Mouse (Mus musculus): ENCODE measurements around the gene Npm3. TPM values are rescaled to one million over a fixed set of nuclear protein-coding genes. Genes with fewer than 3 reads are reported as not detected.

Gene Npm3
- total and polyA plus RNA-seq, 2 experiments from 2014 or later, result 6.5 to 40.2 TPM

DNA sequence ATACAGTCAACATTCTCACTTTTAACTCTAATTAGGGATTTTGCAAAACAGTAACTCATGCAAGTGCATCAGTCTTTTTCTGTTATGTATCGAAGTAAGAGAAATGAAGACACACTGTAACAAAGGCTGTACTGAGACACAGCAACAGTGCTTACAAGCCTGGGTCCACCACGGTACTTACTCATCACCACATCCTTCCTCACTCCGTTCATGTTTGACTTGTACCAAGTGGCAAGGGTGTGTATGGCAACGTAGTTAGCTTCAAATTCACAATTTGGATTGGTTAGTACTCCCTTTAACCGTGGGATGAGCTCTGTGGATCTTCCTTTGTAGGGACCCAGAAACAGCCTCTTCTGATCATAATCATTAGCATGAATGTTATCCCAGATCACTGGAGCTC is 22.1 kb upstream of the Npm3 start:
- Histone ChIP-seq H3K9ac (replicated peaks; ENCODE audit: low read length, poor library complexity, severe bottlenecking) (no peak overlapping the region), H3K4me1 (ENCODE audit: insufficient read depth, low read length) (no peaks in the 10 kb centered on the region), H3K4me2 (ENCODE audit: low read depth, low read length, poor library complexity, severe bottlenecking) (no peak overlapping the region), H3K27ac (ENCODE audit: low read depth, low read length) (no peak overlapping the region), H3K36me3 (ENCODE audit: insufficient read depth, low read length) (peaks cover 63% of the 10 kb centered on the region), H3K9me3 (ENCODE audit: low read length) (no peaks in the 10 kb centered on the region), H3K4me3 (ENCODE audit: low read depth, low read length) (no peak overlapping the region), H3K27me3 (ENCODE audit: insufficient read depth, low read length) (no peaks in the 10 kb centered on the region)
- WGBS, result 91% methylated on average over 5 of the region's 5 CpGs
- DNase-seq (ENCODE audit: low spot score), result no peak
- ATAC-seq (ENCODE audit: low FRiP score), result no peak
- TF ChIP-seq CTCF (IDR thresholded peaks at IDR 0.05), result no peak

DNA sequence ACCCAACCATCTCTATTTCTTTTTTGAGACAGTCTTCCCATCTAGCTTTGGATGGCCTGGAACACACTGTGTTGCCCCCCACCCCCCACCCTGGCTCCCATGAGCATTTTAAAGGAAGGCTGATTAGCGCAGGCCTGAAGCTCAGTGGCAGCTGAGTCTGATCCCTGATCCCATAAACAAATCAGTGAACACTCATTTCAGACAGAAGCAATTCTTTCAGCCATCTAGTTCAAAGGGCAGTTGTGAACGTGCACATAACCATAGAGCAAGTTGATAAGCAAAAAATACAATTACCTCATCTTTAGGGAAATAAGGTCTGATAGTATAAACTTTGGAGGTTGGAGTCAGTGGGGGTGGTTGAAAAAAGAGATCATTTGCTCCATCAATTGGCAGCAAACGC is 11.4 kb upstream of the Npm3 start:
- Histone ChIP-seq H3K4me2 (ENCODE audit: low read depth, low read length, poor library complexity, severe bottlenecking) (no peak overlapping the region), H3K9ac (replicated peaks; ENCODE audit: low read length, poor library complexity, severe bottlenecking) (no peak overlapping the region), H3K27ac (ENCODE audit: low read depth, low read length) (no peak overlapping the region), H3K9me3 (ENCODE audit: low read length) (no peaks in the 10 kb centered on the region), H3K4me1 (ENCODE audit: insufficient read depth, low read length) (no peaks in the 10 kb centered on the region), H3K27me3 (ENCODE audit: insufficient read depth, low read length) (no peaks in the 10 kb centered on the region), H3K4me3 (ENCODE audit: low read depth, low read length) (no peak overlapping the region), H3K36me3 (ENCODE audit: insufficient read depth, low read length) (peaks cover 61% of the 10 kb centered on the region)
- 90% methylated on average over 3 of the region's 3 CpGs for WGBS
- DNase-seq (ENCODE audit: low spot score) (no peak), ATAC-seq (ENCODE audit: low FRiP score) (no peak)
- no peak for TF ChIP-seq CTCF (IDR thresholded peaks at IDR 0.05)

DNA sequence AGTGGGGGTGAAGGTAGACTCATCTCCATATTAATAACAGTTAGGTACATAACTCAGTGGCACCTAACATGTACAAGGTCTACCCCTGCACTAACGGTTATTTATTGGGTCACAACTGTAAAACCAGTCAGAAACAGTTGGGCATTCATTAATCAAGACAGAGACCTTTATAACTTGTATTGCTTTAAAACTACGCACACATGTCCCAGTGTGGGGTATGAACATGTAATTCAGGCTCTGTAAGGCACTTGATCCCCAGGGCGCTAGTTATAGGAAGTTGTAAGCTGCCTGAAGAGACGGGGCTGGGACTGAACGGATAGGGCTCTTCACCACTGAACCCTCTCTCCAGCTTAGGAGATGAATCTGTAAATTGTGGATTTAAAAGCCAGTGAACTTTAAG is 9.3 kb upstream of the Npm3 start:
- H3K4me1 ChIP-seq (ENCODE audit: insufficient read depth, low read length), result no peaks in the 10 kb centered on the region
- ATAC-seq (ENCODE audit: low FRiP score) (no peak), DNase-seq (ENCODE audit: low spot score) (no peak)
- H3K27ac ChIP-seq (ENCODE audit: low read depth, low read length), result no peak overlapping the region
- H3K4me3 ChIP-seq (ENCODE audit: low read depth, low read length), result no peak overlapping the region
- H3K4me2 ChIP-seq (ENCODE audit: low read depth, low read length, poor library complexity, severe bottlenecking), result no peak overlapping the region
- peaks cover 65% of the 10 kb centered on the region for H3K36me3 ChIP-seq (ENCODE audit: insufficient read depth, low read length)
- 91% methylated on average over 5 of the region's 5 CpGs for WGBS
- H3K9me3 ChIP-seq (ENCODE audit: low read length), result no peaks in the 10 kb centered on the region
- no peak overlapping the region for H3K9ac ChIP-seq (replicated peaks; ENCODE audit: low read length, poor library complexity, severe bottlenecking)
- H3K27me3 ChIP-seq (ENCODE audit: insufficient read depth, low read length), result no peaks in the 10 kb centered on the region
- no peak for TF ChIP-seq CTCF (IDR thresholded peaks at IDR 0.05)

GRCm38 (mm10) chr19:45753551-45753950 is 4.2 kb upstream of the Npm3 start:
- ATAC-seq (ENCODE audit: low FRiP score), result no peak
- Histone ChIP-seq H3K36me3 (ENCODE audit: insufficient read depth, low read length) (peaks cover 50% of the 10 kb centered on the region), H3K27me3 (ENCODE audit: insufficient read depth, low read length) (no peaks in the 10 kb centered on the region), H3K27ac (ENCODE audit: low read depth, low read length) (no peak overlapping the region), H3K4me2 (ENCODE audit: low read depth, low read length, poor library complexity, severe bottlenecking) (no peak overlapping the region), H3K9me3 (ENCODE audit: low read length) (no peaks in the 10 kb centered on the region), H3K9ac (replicated peaks; ENCODE audit: low read length, poor library complexity, severe bottlenecking) (no peak overlapping the region), H3K4me3 (ENCODE audit: low read depth, low read length) (no peak overlapping the region), H3K4me1 (ENCODE audit: insufficient read depth, low read length) (0 out of 2 replicates have a peak, but pooled peaks cover 3% of the 10 kb centered on the region)
- TF ChIP-seq CTCF (IDR thresholded peaks at IDR 0.05), result no peak
- whole genome bisulfite sequencing, result 90% methylated on average over 3 of the region's 3 CpGs
- DNase-seq (ENCODE audit: low spot score), result no peak

- H3K36me3 ChIP-seq (ENCODE audit: insufficient read depth, low read length), result peaks cover 34% of the 10 kb centered on the region
- no peak overlapping the region for H3K27ac ChIP-seq (ENCODE audit: low read depth, low read length)
- H3K4me3 ChIP-seq (ENCODE audit: low read depth, low read length), result no peak overlapping the region
- H3K9ac ChIP-seq (replicated peaks; ENCODE audit: low read length, poor library complexity, severe bottlenecking), result no peak overlapping the region
- no peak for ATAC-seq (ENCODE audit: low FRiP score)
- TF ChIP-seq CTCF (IDR thresholded peaks at IDR 0.05), result no peak
- no peaks in the 10 kb centered on the region for H3K9me3 ChIP-seq (ENCODE audit: low read length)
- H3K4me1 ChIP-seq (ENCODE audit: insufficient read depth, low read length), result 0 out of 2 replicates have a peak, but pooled peaks cover 10% of the 10 kb centered on the region
- no peak for DNase-seq (ENCODE audit: low spot score)
- H3K4me2 ChIP-seq (ENCODE audit: low read depth, low read length, poor library complexity, severe bottlenecking), result no peak overlapping the region
- 95% methylated on average over 7 of the region's 7 CpGs for WGBS
- no peaks in the 10 kb centered on the region for H3K27me3 ChIP-seq (ENCODE audit: insufficient read depth, low read length)
These were observed 2.5 kb upstream of the Npm3 start for GRCm38 (mm10) chr19:45751881-45752280.

DNA sequence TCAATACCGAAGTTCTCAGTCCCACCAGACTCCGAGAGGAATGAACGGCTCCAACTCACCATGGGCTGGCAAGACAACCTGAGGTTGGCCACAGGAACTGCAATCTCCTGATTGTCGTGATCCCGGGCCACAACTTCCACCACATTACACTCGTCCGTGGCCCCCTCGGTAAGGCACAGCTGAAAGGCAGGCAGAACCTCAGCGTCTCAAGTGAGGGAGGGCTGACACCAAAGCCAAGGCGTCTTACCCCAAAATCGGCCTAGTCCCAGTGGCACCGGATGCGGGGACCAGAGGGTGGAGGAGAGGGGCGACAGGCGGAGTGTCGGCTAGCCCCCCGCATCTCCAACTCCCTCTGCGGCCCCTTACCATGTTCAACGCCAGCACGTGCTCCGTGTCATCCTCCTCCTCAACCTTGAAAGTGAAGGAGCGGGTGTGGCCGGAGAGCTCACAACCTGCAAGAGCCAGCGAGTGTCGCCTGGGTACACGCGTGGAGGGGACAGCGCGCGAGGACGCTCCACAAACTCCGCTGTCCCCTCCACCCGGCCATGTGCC is 624 bp downstream of the Npm3 start:
- peak; percentile 5; the same call in 1 of the 2 replicates for ATAC-seq (ENCODE audit: low FRiP score)
- DNase-seq (ENCODE audit: low spot score), result no peak
- 3% methylated on average over 31 of the region's 33 CpGs for WGBS
- Histone ChIP-seq H3K27me3 (ENCODE audit: insufficient read depth, low read length) (peaks cover 25% of the 10 kb centered on the region), H3K36me3 (ENCODE audit: insufficient read depth, low read length) (peaks cover 15% of the 10 kb centered on the region), H3K4me3 (ENCODE audit: low read depth, low read length) (peak overlapping the region; percentile 86), H3K4me2 (ENCODE audit: low read depth, low read length, poor library complexity, severe bottlenecking) (peak overlapping the region; percentile 95), H3K27ac (ENCODE audit: low read depth, low read length) (no peak overlapping the region), H3K9me3 (ENCODE audit: low read length) (no peaks in the 10 kb centered on the region), H3K4me1 (ENCODE audit: insufficient read depth, low read length) (0 out of 2 replicates have a peak, but pooled peaks cover 10% of the 10 kb centered on the region), H3K9ac (replicated peaks; ENCODE audit: low read length, poor library complexity, severe bottlenecking) (peak overlapping the region; percentile 70)
- no peak for TF ChIP-seq CTCF (IDR thresholded peaks at IDR 0.05)

Measured in midbrain, postnatal 0 days (tissue).